Mouse (Mus musculus) E14TG2a.4 (cell line): ENCODE measurements around the gene Gcsam.

Experiments
- CTCF ChIP-seq: conservative IDR thresholded peaks from 2 replicates; pipeline ENCODE4 v1.5.1; 2014; ENCODE audit warnings: low read length
- NANOG ChIP-seq: IDR thresholded peaks from 2 replicates; pipeline ENCODE4 v1.6.1; 2014; ENCODE audit warnings: borderline replicate concordance, low read length, mixed read lengths

GRCm38 (mm10) chr16:45641301-45641700, 31.1 kb downstream of the Gcsam start:
- TF ChIP-seq CTCF (no peak), NANOG (no peak)
